Mouse (Mus musculus): Measurements from ENCODE around the gene Tesc.

DNA sequence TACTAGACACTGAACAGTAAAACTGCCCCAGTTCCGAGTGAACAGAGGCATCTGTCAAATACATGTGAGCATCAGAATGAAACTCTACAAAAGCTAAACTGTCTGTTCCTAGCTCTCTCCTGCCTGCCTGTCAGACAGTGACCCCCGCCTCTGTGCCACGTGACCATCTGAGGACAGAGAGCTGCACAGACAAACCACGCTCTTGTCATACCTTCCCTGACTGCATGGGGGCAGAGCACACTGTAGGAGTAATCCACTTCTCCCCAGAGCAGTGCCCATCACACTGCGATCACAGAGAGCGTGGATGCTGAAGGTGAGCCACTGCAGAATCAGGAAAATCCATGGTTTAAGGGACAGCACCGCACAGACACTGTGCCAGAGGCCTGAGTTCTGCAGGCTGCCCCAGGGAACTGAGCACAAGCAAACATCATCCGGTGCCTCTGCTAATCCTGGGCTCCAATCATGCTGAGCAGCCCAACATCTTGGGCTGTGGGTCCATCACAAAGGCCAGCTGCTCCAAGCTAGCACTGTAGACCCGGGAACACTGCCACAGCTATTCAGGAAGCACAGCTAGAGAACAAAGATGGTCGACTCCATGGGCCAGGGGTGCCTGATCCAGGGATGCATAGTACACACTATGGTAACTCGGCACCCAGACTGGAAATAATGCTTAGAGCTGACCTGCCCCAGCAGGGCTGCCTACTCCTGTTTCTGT is 65.9 kb downstream of the Tesc start:
- no peak for TF ChIP-seq GATA1 (IDR thresholded peaks at IDR 0.05; ENCODE audit: low read length)
- no peak for TF ChIP-seq TAL1 (IDR thresholded peaks at IDR 0.05; ENCODE audit: low read length)

Measured in erythroblast, embryonic 14.5 days (primary cell).